Mouse (Mus musculus): ENCODE results near the gene Tmem132c.
"Not testable (repeated sequence)": the region's sequence is repeated elsewhere in the genome, so short reads cannot be mapped to it uniquely, and the experiment has no call there.

Gene Tmem132c

GRCm38 (mm10) chr5:127346364-127346763, 104.8 kb downstream of the Tmem132c start:
- DNase-seq (ENCODE audit: low spot score): no peak

- no peak for DNase-seq (ENCODE audit: low spot score)
These were observed 105.6 kb downstream of the Tmem132c start for GRCm38 (mm10) chr5:127347053-127347748.

- no peak for DNase-seq (ENCODE audit: low spot score)
These were observed 107.8 kb downstream of the Tmem132c start for GRCm38 (mm10) chr5:127349221-127350065.

GRCm38 (mm10) chr5:127353002-127353401, 111.4 kb downstream of the Tmem132c start:
- peak; percentile 15 for DNase-seq (ENCODE audit: low spot score)

- DNase-seq (ENCODE audit: low spot score): no peak
These were observed 114.2 kb downstream of the Tmem132c start for GRCm38 (mm10) chr5:127355836-127356235.

GRCm38 (mm10) chr5:127357878-127358277, 116.3 kb downstream of the Tmem132c start:
- DNase-seq (ENCODE audit: low spot score): not testable (repeated sequence)

- DNase-seq (ENCODE audit: low spot score): no peak
These were observed 119.5 kb downstream of the Tmem132c start for GRCm38 (mm10) chr5:127361145-127361544.

- no peak for DNase-seq (ENCODE audit: low spot score)
These were observed 123.5 kb downstream of the Tmem132c start for GRCm38 (mm10) chr5:127365061-127365460.

- no peak for DNase-seq (ENCODE audit: low spot score)
These were observed 126.6 kb downstream of the Tmem132c start for GRCm38 (mm10) chr5:127368191-127368590.

- no peak for DNase-seq (ENCODE audit: low spot score)
These were observed 128.2 kb downstream of the Tmem132c start for GRCm38 (mm10) chr5:127369812-127370211.

GRCm38 (mm10) chr5:127370503-127370902, 128.9 kb downstream of the Tmem132c start:
- no peak for DNase-seq (ENCODE audit: low spot score)

GRCm38 (mm10) chr5:127374251-127374650, 132.6 kb downstream of the Tmem132c start:
- peak; percentile 12 for DNase-seq (ENCODE audit: low spot score)

GRCm38 (mm10) chr5:127375654-127376053, 134.0 kb downstream of the Tmem132c start:
- no peak for DNase-seq (ENCODE audit: low spot score)

- DNase-seq (ENCODE audit: low spot score): no peak
These were observed 136.9 kb downstream of the Tmem132c start for GRCm38 (mm10) chr5:127378521-127378920.

GRCm38 (mm10) chr5:127379351-127379750, 137.7 kb downstream of the Tmem132c start:
- peak; percentile 42 for DNase-seq (ENCODE audit: low spot score)

GRCm38 (mm10) chr5:127381216-127381615, 139.6 kb downstream of the Tmem132c start:
- DNase-seq (ENCODE audit: low spot score): peak; percentile 31

GRCm38 (mm10) chr5:127382571-127382970, 141.0 kb downstream of the Tmem132c start:
- DNase-seq (ENCODE audit: low spot score): no peak

GRCm38 (mm10) chr5:127391187-127391586, 149.6 kb downstream of the Tmem132c start:
- DNase-seq (ENCODE audit: low spot score): no peak

- DNase-seq (ENCODE audit: low spot score): no peak
These were observed 155.3 kb downstream of the Tmem132c start for GRCm38 (mm10) chr5:127396889-127397288.

GRCm38 (mm10) chr5:127398010-127398409, 156.4 kb downstream of the Tmem132c start:
- DNase-seq (ENCODE audit: low spot score): no peak

- DNase-seq (ENCODE audit: low spot score): peak; percentile 21
These were observed 163.9 kb downstream of the Tmem132c start for GRCm38 (mm10) chr5:127405391-127406000.

- no peak for DNase-seq (ENCODE audit: low spot score)
These were observed 164.5 kb downstream of the Tmem132c start for GRCm38 (mm10) chr5:127406014-127406655.

All from layer of hippocampus, adult 11-12 months (tissue).